Mouse (Mus musculus): ENCODE results near the gene Gimap4. TPM values are rescaled to one million over a fixed set of nuclear protein-coding genes. Genes with fewer than 3 reads are reported as not detected.

Gimap4 gene
- polyA plus RNA-seq (2016; fragmentation: Nextera tagmentation; extraction: Ambion mirVana) = 2.8 and 3.4 TPM in 2 replicates

DNA sequence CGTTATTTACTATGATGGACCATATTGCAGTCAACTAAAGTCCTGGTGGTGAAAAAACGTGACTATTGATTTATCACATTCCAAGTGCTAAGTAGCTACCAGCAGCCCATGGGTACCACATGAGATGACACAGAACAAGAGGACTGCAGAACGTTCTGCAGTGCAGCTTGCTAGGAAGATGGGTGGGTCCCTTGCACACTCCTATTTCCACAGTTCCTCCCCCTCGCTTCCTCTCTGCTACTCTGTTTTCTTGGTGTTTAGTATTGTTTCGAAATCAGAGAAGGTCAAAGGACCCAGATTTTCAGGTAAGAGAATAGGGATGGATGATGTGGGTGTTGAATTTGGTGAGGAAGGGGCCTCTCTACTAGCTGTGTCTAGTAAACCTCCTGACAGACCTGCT is at the start of gene Gimap4:
TSS of gene Gimap4 (plus strand) at position 231 of the 400 bp plus-strand sequence.
- no peaks in the 10 kb centered on the region for H3K36me3 ChIP-seq (replicated peaks)
- WGBS = 72% methylated on average over 5 of the region's 5 CpGs
- ATAC-seq (ENCODE audit: low FRiP score) = no peak

DNA sequence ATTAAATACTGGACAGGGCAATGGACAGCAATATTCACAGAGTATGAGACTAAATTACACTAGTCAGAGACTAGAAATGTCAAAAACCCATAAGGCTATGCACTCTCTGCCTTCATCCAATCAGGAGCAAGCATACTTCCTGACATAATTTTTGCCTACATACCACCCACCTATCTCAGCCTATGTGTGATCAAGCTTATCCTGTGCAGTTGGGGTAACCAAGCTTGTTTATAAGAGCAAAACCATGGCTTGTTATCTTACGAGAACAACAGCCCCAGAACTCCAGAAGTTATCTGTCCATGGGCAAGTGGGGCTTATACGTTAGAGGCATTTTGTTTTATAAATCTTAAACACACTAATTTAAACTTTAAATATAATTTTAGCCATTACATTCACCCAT is 49.2 kb upstream of the Gimap4 start:
- no peak overlapping the region for H3K9ac ChIP-seq
- H3K27ac ChIP-seq = no peak overlapping the region
- H3K9me3 ChIP-seq = no peaks in the 10 kb centered on the region
- H3K4me3 ChIP-seq (replicated peaks) = no peak overlapping the region
- 86% methylated on average over 2 of the region's 2 CpGs for WGBS
- H3K27me3 ChIP-seq = peaks cover 12% of the 10 kb centered on the region
- no peaks in the 10 kb centered on the region for H3K36me3 ChIP-seq (replicated peaks)
- no peak for ATAC-seq (ENCODE audit: low FRiP score)
- H3K4me2 ChIP-seq = no peak overlapping the region
- H3K4me1 ChIP-seq = no peaks in the 10 kb centered on the region

More for the DNA sequence above, at the start of gene Gimap4:
- no peaks in the 10 kb centered on the region for H3K27me3 ChIP-seq
- H3K4me1 ChIP-seq = no peaks in the 10 kb centered on the region
- H3K9me3 ChIP-seq = no peaks in the 10 kb centered on the region
- no peak within 1 kb of the TSS for H3K4me3 ChIP-seq (replicated peaks)
- H3K4me2 ChIP-seq = no peak within 1 kb of the TSS
- H3K27ac ChIP-seq = no peak within 1 kb of the TSS
- H3K9ac ChIP-seq = no peak within 1 kb of the TSS

DNA sequence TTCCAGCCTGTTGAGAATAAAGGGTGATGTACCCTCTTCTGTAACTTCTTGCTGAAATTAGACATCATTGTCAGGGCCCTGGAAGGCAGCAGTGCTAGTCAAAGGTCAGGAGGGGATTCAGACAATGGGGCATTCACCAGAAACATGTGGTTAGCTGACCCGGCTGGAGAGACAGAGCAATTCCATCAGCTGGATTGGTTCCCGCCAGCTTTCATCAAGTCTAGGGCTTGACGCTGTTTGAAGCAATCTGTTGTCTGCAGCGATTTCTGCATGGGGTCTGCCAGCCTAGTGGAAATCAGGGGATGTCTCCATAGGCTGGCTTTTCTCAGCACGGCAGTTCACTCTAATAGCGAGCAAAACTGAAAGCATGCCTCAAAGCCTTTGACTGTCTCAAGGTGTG is 47.8 kb upstream of the Gimap4 start:
- Histone ChIP-seq H3K27ac (no peak overlapping the region), H3K9ac (no peak overlapping the region), H3K27me3 (0 out of 2 replicates have a peak, but pooled peaks cover 5% of the 10 kb centered on the region), H3K36me3 (replicated peaks) (no peaks in the 10 kb centered on the region), H3K9me3 (no peaks in the 10 kb centered on the region), H3K4me3 (replicated peaks) (no peak overlapping the region), H3K4me1 (no peaks in the 10 kb centered on the region), H3K4me2 (no peak overlapping the region)
- WGBS = 52% methylated on average over 6 of the region's 6 CpGs
- ATAC-seq (ENCODE audit: low FRiP score) = no peak

DNA sequence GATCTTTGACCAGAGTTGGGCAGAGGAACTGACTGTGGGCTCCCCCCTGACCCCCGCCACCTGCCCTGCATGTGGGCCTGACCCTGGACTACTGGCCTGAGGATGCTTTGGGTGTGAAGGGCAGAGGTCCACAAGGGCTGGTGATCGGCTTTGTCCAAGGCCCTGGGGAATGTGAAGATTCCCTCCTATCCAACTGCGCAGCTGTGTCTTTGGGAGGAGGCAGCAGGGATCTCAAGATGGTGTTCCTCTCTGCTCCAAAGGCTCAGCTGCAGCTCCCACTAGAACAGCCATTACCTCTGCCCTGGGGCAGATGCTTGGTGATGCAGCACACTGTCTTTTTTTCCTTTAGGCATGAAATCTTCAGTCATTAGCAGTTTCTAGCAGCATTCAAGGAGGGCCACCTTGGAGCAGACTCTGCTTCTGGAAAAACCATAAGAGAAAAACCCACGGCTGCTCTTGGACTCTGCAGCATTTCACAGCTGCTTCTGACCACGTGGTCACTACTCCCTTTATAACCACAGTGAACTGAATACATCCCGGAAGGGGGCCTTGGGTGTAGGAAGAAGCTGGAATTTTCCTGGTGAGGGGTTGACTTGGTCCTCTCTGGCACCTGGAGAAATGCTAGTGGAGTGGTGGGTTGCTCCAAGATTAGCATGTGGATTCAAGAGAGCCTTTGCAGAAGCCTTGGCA is 46.4 kb upstream of the Gimap4 start:
- no peak for ATAC-seq (ENCODE audit: low FRiP score)
- Histone ChIP-seq H3K4me3 (replicated peaks) (no peak overlapping the region), H3K27ac (no peak overlapping the region), H3K4me1 (no peaks in the 10 kb centered on the region), H3K36me3 (replicated peaks) (no peaks in the 10 kb centered on the region), H3K9me3 (no peaks in the 10 kb centered on the region), H3K9ac (no peak overlapping the region), H3K27me3 (no peaks in the 10 kb centered on the region), H3K4me2 (no peak overlapping the region)
- 83% methylated on average over 6 of the region's 6 CpGs for WGBS

DNA sequence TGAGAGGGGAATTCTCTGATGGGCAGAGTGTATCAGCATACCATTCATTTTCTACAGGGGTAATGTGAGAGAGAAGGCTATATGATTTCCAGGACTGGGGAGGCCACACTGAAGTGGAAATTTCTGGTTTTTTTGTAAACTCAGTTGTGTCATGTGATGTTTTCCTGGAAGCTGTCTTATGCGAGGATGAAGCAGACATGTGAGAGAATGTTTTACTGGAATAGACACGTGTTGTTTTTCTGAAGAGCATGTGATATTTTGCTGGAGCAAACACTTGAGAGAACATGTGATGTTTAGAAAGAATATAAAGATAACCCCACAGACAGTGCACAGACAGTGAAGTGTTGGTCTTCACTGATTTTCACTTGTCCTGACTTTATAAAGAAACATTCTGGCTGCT is 45.8 kb upstream of the Gimap4 start:
- Histone ChIP-seq H3K4me2 (no peak overlapping the region), H3K9ac (no peak overlapping the region), H3K4me3 (replicated peaks) (no peak overlapping the region), H3K27ac (no peak overlapping the region), H3K9me3 (no peaks in the 10 kb centered on the region), H3K4me1 (no peaks in the 10 kb centered on the region), H3K27me3 (no peaks in the 10 kb centered on the region), H3K36me3 (replicated peaks) (no peaks in the 10 kb centered on the region)
- no peak for ATAC-seq (ENCODE audit: low FRiP score)
- 80% methylated on average over 2 of the region's 2 CpGs for WGBS

DNA sequence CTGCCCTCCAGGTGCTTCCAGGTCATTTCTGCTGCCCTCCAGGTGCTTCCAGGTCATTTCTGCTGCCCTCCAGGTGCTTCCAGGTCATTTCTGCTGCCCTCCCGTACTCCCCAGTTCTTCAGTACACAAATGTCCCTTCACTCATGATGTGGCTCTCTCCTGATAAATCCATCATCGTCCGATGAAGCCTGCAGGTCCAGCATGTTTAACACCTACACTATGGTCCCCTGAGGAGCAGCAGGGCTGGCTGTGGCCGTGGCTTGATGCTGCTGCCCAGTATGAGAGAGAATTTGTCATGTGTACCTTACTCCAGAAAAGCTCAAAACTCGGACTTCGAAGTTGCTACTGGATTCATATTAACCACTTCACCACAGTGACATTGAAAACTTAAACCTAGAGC is 43.0 kb upstream of the Gimap4 start:
- no peaks in the 10 kb centered on the region for H3K4me1 ChIP-seq
- H3K27ac ChIP-seq = no peak overlapping the region
- no peak overlapping the region for H3K4me3 ChIP-seq (replicated peaks)
- 0 out of 2 replicates have a peak, but pooled peaks cover 4% of the 10 kb centered on the region for H3K27me3 ChIP-seq
- no peaks in the 10 kb centered on the region for H3K9me3 ChIP-seq
- no peak overlapping the region for H3K4me2 ChIP-seq
- 82% methylated on average over 6 of the region's 6 CpGs for WGBS
- H3K9ac ChIP-seq = no peak overlapping the region
- no peak for ATAC-seq (ENCODE audit: low FRiP score)
- H3K36me3 ChIP-seq (replicated peaks) = no peaks in the 10 kb centered on the region

DNA sequence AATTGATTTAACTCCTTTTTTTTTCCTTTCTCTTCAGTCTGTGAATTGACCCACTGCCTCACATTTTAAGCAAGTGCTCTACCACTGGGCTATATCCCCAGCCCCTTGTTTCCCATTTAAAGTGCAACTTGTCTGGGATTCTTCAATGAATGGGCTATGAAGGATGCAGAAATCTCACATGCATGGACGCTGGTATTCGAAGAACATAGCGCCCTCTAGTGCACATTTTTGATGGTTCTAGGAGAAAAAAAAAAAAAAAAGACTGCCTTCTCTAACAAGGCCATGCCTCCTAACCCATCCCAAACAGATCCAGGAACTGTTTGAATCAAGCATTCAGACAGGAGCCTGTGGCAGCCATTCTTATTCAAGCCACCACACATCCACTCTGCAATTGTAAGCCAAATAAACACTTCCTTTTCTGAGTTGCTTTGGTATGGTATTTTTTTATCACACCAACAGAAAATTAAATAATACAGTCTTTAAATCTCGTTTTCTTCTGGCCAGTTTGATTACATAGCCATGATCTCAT is 41.5 kb upstream of the Gimap4 start:
- no peak overlapping the region for H3K9ac ChIP-seq
- 0 out of 2 replicates have a peak, but pooled peaks cover 4% of the 10 kb centered on the region for H3K27me3 ChIP-seq
- H3K27ac ChIP-seq = no peak overlapping the region
- H3K4me1 ChIP-seq = no peaks in the 10 kb centered on the region
- no peaks in the 10 kb centered on the region for H3K36me3 ChIP-seq (replicated peaks)
- H3K4me2 ChIP-seq = no peak overlapping the region
- no peaks in the 10 kb centered on the region for H3K9me3 ChIP-seq
- WGBS = 23% methylated on average over 4 of the region's 4 CpGs
- no peak for ATAC-seq (ENCODE audit: low FRiP score)
- no peak overlapping the region for H3K4me3 ChIP-seq (replicated peaks)

DNA sequence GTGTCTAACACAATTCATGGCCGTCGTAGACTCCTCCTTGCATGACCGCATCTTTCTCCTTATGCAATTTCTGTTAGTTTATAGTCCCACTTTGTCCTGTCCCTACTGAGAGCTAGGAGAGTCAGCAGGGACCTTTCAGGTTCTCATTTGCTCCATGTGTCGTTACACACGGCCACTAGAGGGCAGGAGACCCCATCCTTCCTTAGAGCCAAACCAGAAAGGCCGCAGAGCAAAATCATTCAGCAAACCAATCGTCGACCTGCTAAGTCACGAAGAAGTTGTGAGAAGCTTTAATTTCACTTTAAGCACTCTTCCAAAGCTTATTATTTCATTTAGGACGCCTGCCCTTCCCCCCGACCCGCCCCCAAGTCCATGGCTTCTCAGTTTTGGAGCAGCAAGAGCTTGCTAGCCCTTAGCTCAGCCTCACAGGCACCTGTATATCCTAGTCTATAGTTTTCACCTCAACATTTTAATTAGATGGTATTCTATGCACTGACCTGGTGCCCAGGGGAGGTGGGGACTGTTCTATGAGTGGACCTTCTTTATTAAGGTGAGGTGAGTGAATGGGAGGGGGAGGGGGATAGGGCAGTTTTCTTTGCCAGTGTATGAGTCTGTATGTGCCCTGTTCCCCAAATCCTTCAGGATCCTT is 38.6 kb upstream of the Gimap4 start:
- no peak overlapping the region for H3K9ac ChIP-seq
- H3K4me1 ChIP-seq = no peaks in the 10 kb centered on the region
- H3K4me2 ChIP-seq = no peak overlapping the region
- no peak for ATAC-seq (ENCODE audit: low FRiP score)
- H3K36me3 ChIP-seq (replicated peaks) = no peaks in the 10 kb centered on the region
- WGBS = 16% methylated on average over 12 of the region's 12 CpGs
- H3K9me3 ChIP-seq = no peaks in the 10 kb centered on the region
- H3K27me3 ChIP-seq = 0 out of 2 replicates have a peak, but pooled peaks cover 4% of the 10 kb centered on the region
- no peak overlapping the region for H3K4me3 ChIP-seq (replicated peaks)
- no peak overlapping the region for H3K27ac ChIP-seq

DNA sequence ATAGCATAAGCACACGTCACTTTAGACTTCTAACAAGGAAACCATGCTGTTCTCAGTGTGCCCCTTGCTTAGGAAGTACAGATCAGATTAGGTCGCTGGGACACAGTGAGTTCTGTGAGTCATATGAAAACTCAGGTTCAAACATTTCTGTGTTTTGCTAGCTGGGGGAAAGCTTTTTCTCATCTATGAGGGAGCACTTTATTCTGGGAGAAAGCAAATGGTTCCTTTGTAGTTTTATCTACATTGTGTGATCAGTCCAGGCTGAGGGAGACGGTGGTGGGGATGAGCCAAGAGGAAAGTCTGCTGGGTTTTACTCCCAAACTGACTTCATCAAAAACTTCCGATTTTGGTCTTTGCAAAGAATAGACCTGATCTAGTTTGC is 38.0 kb upstream of the Gimap4 start:
- 82% methylated on average over 4 of the region's 4 CpGs for WGBS
- Histone ChIP-seq H3K36me3 (replicated peaks) (no peaks in the 10 kb centered on the region), H3K27me3 (0 out of 2 replicates have a peak, but pooled peaks cover 4% of the 10 kb centered on the region), H3K27ac (no peak overlapping the region), H3K4me3 (replicated peaks) (no peak overlapping the region), H3K9ac (no peak overlapping the region), H3K4me1 (no peaks in the 10 kb centered on the region), H3K9me3 (no peaks in the 10 kb centered on the region), H3K4me2 (no peak overlapping the region)
- ATAC-seq (ENCODE audit: low FRiP score) = no peak

DNA sequence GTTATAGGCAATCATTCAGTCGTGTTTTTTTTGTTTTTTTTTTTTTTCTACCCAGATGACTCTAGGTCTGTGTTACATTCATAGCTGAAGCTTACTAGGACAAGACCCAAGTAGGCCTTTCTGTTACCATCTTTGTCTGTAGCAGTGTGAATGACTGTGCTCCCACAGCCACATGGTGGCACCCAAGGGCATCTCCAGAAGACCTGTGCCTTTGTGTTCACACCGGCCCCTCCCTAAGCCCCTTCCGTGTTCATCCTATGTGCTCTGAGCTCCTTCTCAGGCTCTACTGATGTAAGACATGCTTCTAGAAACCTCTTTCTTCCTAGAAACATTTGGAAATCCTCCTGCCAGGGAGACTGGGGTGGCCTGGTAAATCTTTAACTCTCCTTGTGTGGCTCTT is 37.4 kb upstream of the Gimap4 start, which contains the start of gene Gimap8:
TSS of gene Gimap8 (plus strand) at position 240 of the 400 bp plus-strand sequence.
- H3K9ac ChIP-seq = no peak within 1 kb of the TSS
- no peak within 1 kb of the TSS for H3K27ac ChIP-seq
- no peak for ATAC-seq (ENCODE audit: low FRiP score)
- H3K4me2 ChIP-seq = no peak within 1 kb of the TSS
- H3K36me3 ChIP-seq (replicated peaks) = no peaks in the 10 kb centered on the region
- no peaks in the 10 kb centered on the region for H3K4me1 ChIP-seq
- H3K9me3 ChIP-seq = no peaks in the 10 kb centered on the region
- 0 out of 2 replicates have a peak, but pooled peaks cover 4% of the 10 kb centered on the region for H3K27me3 ChIP-seq
- H3K4me3 ChIP-seq (replicated peaks) = no peak within 1 kb of the TSS
- WGBS = 60% methylated on average over 3 of the region's 3 CpGs

DNA sequence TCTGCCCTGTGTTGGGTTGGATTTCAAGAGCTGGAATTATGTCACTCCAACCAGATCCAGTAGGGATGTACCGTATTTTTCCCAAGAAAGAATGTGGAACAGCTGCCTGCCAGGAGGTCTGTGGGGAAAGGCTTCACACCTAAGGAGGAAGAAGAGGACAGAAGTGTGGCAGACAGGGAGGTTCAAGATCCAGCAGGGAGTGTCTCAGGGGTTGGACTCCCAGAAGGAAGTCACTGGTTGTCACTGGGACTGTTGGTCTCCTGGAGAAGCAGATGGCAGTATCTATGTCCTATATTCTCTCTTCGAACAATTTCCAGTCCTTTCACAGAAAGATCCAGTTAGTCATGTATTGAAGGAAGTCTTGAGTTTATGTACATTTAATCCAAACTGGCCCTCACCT is 36.7 kb upstream of the Gimap4 start:
- no peak overlapping the region for H3K9ac ChIP-seq
- H3K4me2 ChIP-seq = no peak overlapping the region
- no peaks in the 10 kb centered on the region for H3K36me3 ChIP-seq (replicated peaks)
- H3K4me3 ChIP-seq (replicated peaks) = no peak overlapping the region
- H3K27ac ChIP-seq = no peak overlapping the region
- H3K27me3 ChIP-seq = 0 out of 2 replicates have a peak, but pooled peaks cover 4% of the 10 kb centered on the region
- 94% methylated on average over 2 of the region's 2 CpGs for WGBS
- H3K4me1 ChIP-seq = no peaks in the 10 kb centered on the region
- H3K9me3 ChIP-seq = no peaks in the 10 kb centered on the region
- ATAC-seq (ENCODE audit: low FRiP score) = no peak

DNA sequence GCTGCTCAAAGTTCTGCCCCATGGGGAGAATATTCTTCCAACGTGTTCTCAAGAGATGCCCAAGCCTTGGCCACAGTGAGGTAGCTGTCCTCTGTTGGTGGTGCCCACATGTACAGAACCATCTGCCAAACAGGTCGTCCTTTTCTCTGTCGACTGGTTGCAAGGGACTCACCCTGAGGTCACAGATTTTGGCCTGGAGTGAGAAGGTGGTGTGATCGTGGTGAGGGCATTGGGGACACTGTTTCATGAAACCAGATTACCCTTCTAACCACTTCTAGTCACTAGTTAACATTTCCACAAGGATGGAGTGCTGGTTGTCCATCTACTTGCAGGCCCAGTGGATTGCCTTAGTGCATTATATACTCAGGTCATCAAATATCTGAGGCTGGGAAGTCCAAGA is 35.6 kb upstream of the Gimap4 start:
- no peaks in the 10 kb centered on the region for H3K4me1 ChIP-seq
- no peak overlapping the region for H3K27ac ChIP-seq
- no peaks in the 10 kb centered on the region for H3K9me3 ChIP-seq
- 88% methylated on average over 4 of the region's 4 CpGs for WGBS
- H3K36me3 ChIP-seq (replicated peaks) = no peaks in the 10 kb centered on the region
- no peak overlapping the region for H3K9ac ChIP-seq
- H3K4me3 ChIP-seq (replicated peaks) = no peak overlapping the region
- no peak overlapping the region for H3K4me2 ChIP-seq
- 0 out of 2 replicates have a peak, but pooled peaks cover 4% of the 10 kb centered on the region for H3K27me3 ChIP-seq
- ATAC-seq (ENCODE audit: low FRiP score) = no peak
